Mouse (Mus musculus): ENCODE measurements around the gene Dnajb12. TPM values are rescaled to one million over a fixed set of nuclear protein-coding genes. Genes with fewer than 3 reads are reported as not detected.

Gene Dnajb12
- total and polyA plus RNA-seq, 2 experiments: 22.4 to 47.0 TPM

DNA sequence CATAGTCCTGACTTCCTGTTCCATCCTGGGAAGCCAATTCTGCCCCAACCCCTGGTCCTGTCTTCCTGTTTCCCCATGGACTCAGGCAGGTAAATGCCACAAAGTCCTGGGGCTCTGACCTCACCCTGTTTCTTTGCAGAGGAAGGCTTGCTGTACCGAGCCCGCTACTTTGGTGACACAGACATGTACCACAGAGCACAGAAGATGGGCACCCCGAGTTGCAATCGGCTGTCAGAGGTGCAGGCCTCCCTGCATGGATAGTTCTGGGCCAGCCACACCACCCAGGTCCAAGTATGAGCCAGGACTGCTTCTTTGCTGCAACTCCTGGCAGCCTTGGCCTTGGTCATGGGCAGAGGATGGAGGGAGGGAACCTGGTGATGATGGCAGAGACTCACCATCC, 16.9 kb downstream of the Dnajb12 start:
- no peak overlapping the region for H3K27ac ChIP-seq (replicated peaks; ENCODE audit: insufficient read depth, low read depth, low read length)
- 95% methylated on average over 4 of the region's 4 CpGs for WGBS
- peaks cover 4% of the 10 kb centered on the region; the same call in 1 of the 2 replicates for H3K36me3 ChIP-seq (ENCODE audit: control insufficient read depth, insufficient read depth, low read length)
- H3K4me3 ChIP-seq (ENCODE audit: insufficient read depth, low read depth, low read length): no peak overlapping the region
- peaks cover 14% of the 10 kb centered on the region; the same call in 1 of the 2 replicates for H3K4me1 ChIP-seq (ENCODE audit: control insufficient read depth, insufficient read depth, low read length)
- no peak overlapping the region for H3K9ac ChIP-seq (ENCODE audit: low read depth, low read length)
- H3K79me2 ChIP-seq (ENCODE audit: control insufficient read depth, insufficient read depth, low read length): no peaks in the 10 kb centered on the region
- TF ChIP-seq POLR2A (IDR thresholded peaks at IDR 0.05; ENCODE audit: extremely low read depth, insufficient read depth, low read length) (no peak), CTCF (IDR thresholded peaks at IDR 0.05; ENCODE audit: low read depth, low read length) (no peak)
- no peaks in the 10 kb centered on the region for H3K27me3 ChIP-seq (ENCODE audit: control insufficient read depth, insufficient read depth, low read length)
- no peak for DNase-seq (ENCODE audit: extremely low read depth, low read depth, low spot score)

DNA sequence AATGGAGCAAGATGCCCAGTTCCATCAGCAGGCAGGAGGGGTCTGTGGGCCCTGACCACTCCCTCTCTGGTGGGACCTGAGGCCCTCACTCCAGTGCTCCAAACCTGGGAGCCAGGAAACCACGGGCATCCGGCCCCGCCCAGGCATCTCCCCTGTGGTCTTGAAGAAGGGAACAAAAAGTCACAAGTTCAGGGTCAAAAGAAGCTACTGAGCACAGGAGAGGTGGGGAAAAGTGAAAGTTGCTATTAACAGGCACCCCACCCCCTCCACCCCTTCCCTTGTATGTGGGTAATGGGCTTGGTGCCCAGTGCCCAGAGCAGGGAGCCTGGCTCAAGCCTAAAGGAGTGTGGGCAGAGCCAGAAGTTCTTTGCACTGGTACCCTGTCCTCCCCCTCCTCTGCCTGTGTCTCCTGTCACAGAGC, 17.6 kb downstream of the Dnajb12 start:
- no peak overlapping the region for H3K4me3 ChIP-seq (ENCODE audit: insufficient read depth, low read depth, low read length)
- TF ChIP-seq POLR2A (IDR thresholded peaks at IDR 0.05; ENCODE audit: extremely low read depth, insufficient read depth, low read length): no peak
- no peak for TF ChIP-seq CTCF (IDR thresholded peaks at IDR 0.05; ENCODE audit: low read depth, low read length)
- H3K79me2 ChIP-seq (ENCODE audit: control insufficient read depth, insufficient read depth, low read length): no peaks in the 10 kb centered on the region
- DNase-seq (ENCODE audit: extremely low read depth, low read depth, low spot score): no peak
- H3K36me3 ChIP-seq (ENCODE audit: control insufficient read depth, insufficient read depth, low read length): peaks cover 4% of the 10 kb centered on the region; the same call in 1 of the 2 replicates
- H3K27ac ChIP-seq (replicated peaks; ENCODE audit: insufficient read depth, low read depth, low read length): no peak overlapping the region
- H3K9ac ChIP-seq (ENCODE audit: low read depth, low read length): no peak overlapping the region
- peaks cover 14% of the 10 kb centered on the region; the same call in 1 of the 2 replicates for H3K4me1 ChIP-seq (ENCODE audit: control insufficient read depth, insufficient read depth, low read length)
- WGBS: 79% methylated on average over 3 of the region's 3 CpGs
- no peaks in the 10 kb centered on the region for H3K27me3 ChIP-seq (ENCODE audit: control insufficient read depth, insufficient read depth, low read length)

DNA sequence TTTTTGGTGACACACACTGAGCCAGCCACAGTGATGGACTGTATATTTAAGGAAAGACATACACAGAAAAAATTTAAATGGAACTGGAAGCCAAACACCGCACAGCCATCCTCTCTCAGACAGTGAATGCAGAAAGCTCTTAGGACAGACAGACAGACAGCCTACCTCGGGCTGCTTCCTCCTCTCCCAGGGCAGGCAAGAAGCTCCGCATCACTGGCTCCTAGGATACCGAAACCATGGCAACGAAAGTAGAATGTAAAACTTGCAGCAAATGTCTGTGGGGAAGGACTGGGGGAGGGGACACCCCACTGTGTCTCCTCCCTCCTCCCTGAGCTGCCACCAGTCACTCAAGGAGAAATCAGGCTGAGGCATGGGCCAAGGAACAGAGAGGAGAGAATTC, 18.2 kb downstream of the Dnajb12 start:
- no peak for DNase-seq (ENCODE audit: extremely low read depth, low read depth, low spot score)
- H3K9ac ChIP-seq (ENCODE audit: low read depth, low read length): no peak overlapping the region
- WGBS: 86% methylated on average over 5 of the region's 5 CpGs
- H3K4me3 ChIP-seq (ENCODE audit: insufficient read depth, low read depth, low read length): no peak overlapping the region
- H3K36me3 ChIP-seq (ENCODE audit: control insufficient read depth, insufficient read depth, low read length): peaks cover 4% of the 10 kb centered on the region; the same call in 1 of the 2 replicates
- H3K4me1 ChIP-seq (ENCODE audit: control insufficient read depth, insufficient read depth, low read length): peaks cover 14% of the 10 kb centered on the region; the same call in 1 of the 2 replicates
- H3K27me3 ChIP-seq (ENCODE audit: control insufficient read depth, insufficient read depth, low read length): no peaks in the 10 kb centered on the region
- H3K79me2 ChIP-seq (ENCODE audit: control insufficient read depth, insufficient read depth, low read length): no peaks in the 10 kb centered on the region
- TF ChIP-seq POLR2A (IDR thresholded peaks at IDR 0.05; ENCODE audit: extremely low read depth, insufficient read depth, low read length): no peak
- no peak for TF ChIP-seq CTCF (IDR thresholded peaks at IDR 0.05; ENCODE audit: low read depth, low read length)
- no peak overlapping the region for H3K27ac ChIP-seq (replicated peaks; ENCODE audit: insufficient read depth, low read depth, low read length)

DNA sequence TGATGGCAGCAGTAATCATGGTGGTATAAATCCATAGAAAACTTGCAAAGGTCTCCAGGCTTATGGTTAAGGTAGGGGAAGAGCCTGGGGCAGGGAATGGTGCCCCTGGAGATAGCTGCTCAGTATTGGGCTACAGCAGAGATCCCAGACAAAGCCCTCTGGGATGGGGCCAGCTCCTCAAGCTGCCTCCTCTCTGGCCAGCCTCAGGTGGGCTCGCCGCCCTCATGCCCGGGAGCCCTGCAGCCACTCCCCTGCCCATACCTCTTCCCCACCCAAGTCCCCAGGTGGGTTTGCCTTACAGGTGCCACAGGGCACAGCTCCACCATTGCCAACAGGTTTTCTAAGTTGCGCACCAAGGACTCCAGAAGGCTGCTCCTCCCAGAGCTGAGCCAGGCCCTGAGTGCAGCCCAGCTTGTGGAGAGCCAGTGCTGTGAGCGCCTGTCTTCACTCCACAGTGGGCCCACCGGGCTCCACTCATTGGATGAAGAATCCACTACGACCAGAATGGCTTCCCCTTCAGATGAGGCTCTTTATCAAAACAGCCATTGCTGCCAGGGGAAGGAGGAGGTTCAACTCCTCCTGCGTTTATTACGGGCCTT, 18.9 kb downstream of the Dnajb12 start:
- peaks cover 14% of the 10 kb centered on the region; the same call in 1 of the 2 replicates for H3K4me1 ChIP-seq (ENCODE audit: control insufficient read depth, insufficient read depth, low read length)

DNA sequence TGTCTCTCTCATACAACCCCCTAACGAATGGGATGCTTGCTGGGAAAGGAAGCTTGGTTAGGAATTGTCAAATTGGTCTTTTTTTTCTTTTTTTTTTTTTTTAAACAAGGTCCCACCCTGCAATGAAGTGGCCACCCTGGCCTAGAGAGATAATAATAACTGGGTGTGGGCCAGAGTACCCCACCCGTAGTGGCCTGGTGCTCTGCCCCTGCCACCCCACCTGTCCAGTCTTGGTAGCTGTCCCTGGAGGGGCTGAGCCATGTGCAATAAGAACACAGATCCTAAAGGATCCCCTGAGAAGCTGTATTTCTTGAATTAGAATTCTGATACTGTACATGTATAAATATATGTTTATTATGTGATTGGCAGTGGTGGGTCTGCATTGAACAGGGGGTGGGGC, 19.6 kb downstream of the Dnajb12 start:
- H3K79me2 ChIP-seq (ENCODE audit: control insufficient read depth, insufficient read depth, low read length): no peaks in the 10 kb centered on the region
- H3K27me3 ChIP-seq (ENCODE audit: control insufficient read depth, insufficient read depth, low read length): no peaks in the 10 kb centered on the region
- peaks cover 4% of the 10 kb centered on the region; the same call in 1 of the 2 replicates for H3K36me3 ChIP-seq (ENCODE audit: control insufficient read depth, insufficient read depth, low read length)
- no peak overlapping the region for H3K4me3 ChIP-seq (ENCODE audit: insufficient read depth, low read depth, low read length)
- peaks cover 14% of the 10 kb centered on the region; the same call in 1 of the 2 replicates for H3K4me1 ChIP-seq (ENCODE audit: control insufficient read depth, insufficient read depth, low read length)
- TF ChIP-seq CTCF (IDR thresholded peaks at IDR 0.05; ENCODE audit: low read depth, low read length): no peak
- no peak for TF ChIP-seq POLR2A (IDR thresholded peaks at IDR 0.05; ENCODE audit: extremely low read depth, insufficient read depth, low read length)
- H3K9ac ChIP-seq (ENCODE audit: low read depth, low read length): peak overlapping the region; percentile 60
- WGBS: 67% methylated on average over 2 of the region's 2 CpGs
- H3K27ac ChIP-seq (replicated peaks; ENCODE audit: insufficient read depth, low read depth, low read length): peak overlapping the region; percentile 78
- DNase-seq (ENCODE audit: extremely low read depth, low read depth, low spot score): no peak

More for the DNA sequence above, 18.9 kb downstream of the Dnajb12 start:
- Histone ChIP-seq H3K4me3 (ENCODE audit: insufficient read depth, low read depth, low read length) (no peak overlapping the region), H3K27ac (replicated peaks; ENCODE audit: insufficient read depth, low read depth, low read length) (no peak overlapping the region), H3K79me2 (ENCODE audit: control insufficient read depth, insufficient read depth, low read length) (no peaks in the 10 kb centered on the region), H3K9ac (ENCODE audit: low read depth, low read length) (no peak overlapping the region), H3K27me3 (ENCODE audit: control insufficient read depth, insufficient read depth, low read length) (no peaks in the 10 kb centered on the region), H3K36me3 (ENCODE audit: control insufficient read depth, insufficient read depth, low read length) (peaks cover 4% of the 10 kb centered on the region; the same call in 1 of the 2 replicates)
- 95% methylated on average over 9 of the region's 9 CpGs for WGBS
- DNase-seq (ENCODE audit: extremely low read depth, low read depth, low spot score): no peak
- no peak for TF ChIP-seq POLR2A (IDR thresholded peaks at IDR 0.05; ENCODE audit: extremely low read depth, insufficient read depth, low read length)
- no peak for TF ChIP-seq CTCF (IDR thresholded peaks at IDR 0.05; ENCODE audit: low read depth, low read length)
